Mouse (Mus musculus) layer of hippocampus, adult 8-10 months (tissue): Measurements from ENCODE around the gene Fam83e. TPM values are rescaled to one million over a fixed set of nuclear protein-coding genes. Genes with fewer than 3 reads are reported as not detected.

Source experiments
- DNase-seq, 2 experiments: peaks; one replicate each; pipeline ENCODE4 v3.0.0; 2022; ENCODE audit warnings: low spot score in 2 of 2
- total RNA-seq, 4 experiments: library from RNA; stranded (reverse); gene quantifications; 2 replicates each; pipeline ENCODE4 v1.2.4; 2022

The Fam83e gene
- total RNA-seq, 4 experiments from 2014 or later, result 0.18 to 0.41 (median 0.19) TPM; not detected in 1

- DNase-seq, result no peak
Observed at GRCm38 (mm10) chr7:45714630-45715089, 6.4 kb upstream of the Fam83e start.

GRCm38 (mm10) chr7:45715090-45715708 is 5.8 kb upstream of the Fam83e start, which contains the start of gene Rpl18:
TSS of gene Rpl18 (plus strand) at chr7:45715457.
- peak; percentile 98 for DNase-seq

- no peak for DNase-seq
Observed at GRCm38 (mm10) chr7:45715741-45716459, 5.1 kb upstream of the Fam83e start.

- no peak for DNase-seq
Observed at GRCm38 (mm10) chr7:45716460-45716857, 4.6 kb upstream of the Fam83e start.

GRCm38 (mm10) chr7:45716952-45717917 is 3.8 kb upstream of the Fam83e start:
- DNase-seq, result no peak

GRCm38 (mm10) chr7:45717918-45718297 is 3.1 kb upstream of the Fam83e start, which contains the start of gene Sphk2:
TSS of gene Sphk2 (minus strand) at chr7:45718002.
- DNase-seq, result peak; percentile 98 to 99

GRCm38 (mm10) chr7:45718331-45718730 is 2.7 kb upstream of the Fam83e start:
- no peak for DNase-seq

GRCm38 (mm10) chr7:45719180-45719579 is 1.8 kb upstream of the Fam83e start:
- DNase-seq, result peak in 1 of 2 experiments; percentile 16

- peak in 1 of 2 experiments; percentile 9 for DNase-seq
Observed at GRCm38 (mm10) chr7:45719738-45720412, 1.1 kb upstream of the Fam83e start.

- DNase-seq, result no peak
Observed at GRCm38 (mm10) chr7:45721234-45721571, 191 bp downstream of the Fam83e start.

GRCm38 (mm10) chr7:45721642-45722347 is 783 bp downstream of the Fam83e start:
- peak in 1 of 2 experiments; percentile 3 for DNase-seq

- DNase-seq, result no peak
Observed at GRCm38 (mm10) chr7:45722348-45722713, 1.3 kb downstream of the Fam83e start.

- no peak for DNase-seq
Observed at GRCm38 (mm10) chr7:45723301-45723700, 2.3 kb downstream of the Fam83e start.

GRCm38 (mm10) chr7:45723781-45724180 is 2.8 kb downstream of the Fam83e start:
- no peak for DNase-seq

- DNase-seq, result no peak
Observed at GRCm38 (mm10) chr7:45725151-45725550, 4.1 kb downstream of the Fam83e start.

GRCm38 (mm10) chr7:45725713-45726112 is 4.7 kb downstream of the Fam83e start, which contains the start of gene Spaca4:
TSS of gene Spaca4 (minus strand) at chr7:45725813.
- DNase-seq, result no peak

- DNase-seq, result no peak
Observed at GRCm38 (mm10) chr7:45726419-45726818, 5.4 kb downstream of the Fam83e start.

- DNase-seq, result no peak
Observed at GRCm38 (mm10) chr7:45727625-45728024, 6.6 kb downstream of the Fam83e start.

- DNase-seq, result no peak
Observed at GRCm38 (mm10) chr7:45730727-45731431, 9.9 kb downstream of the Fam83e start.

- no peak for DNase-seq
Observed at GRCm38 (mm10) chr7:45733477-45733876, 12.5 kb downstream of the Fam83e start.
